Mouse (Mus musculus) hindbrain, embryonic 16.5 days (tissue): ENCODE measurements around the gene Slc36a2. TPM values are rescaled to one million over a fixed set of nuclear protein-coding genes. Genes with fewer than 3 reads are reported as not detected.
"Not testable (repeated sequence)": the region's sequence is repeated elsewhere in the genome, so short reads cannot be mapped to it uniquely, and the experiment has no call there.

Experiments
- ATAC-seq: fragments of 200-750 bp; cut with Nextera tagmentation; 2 replicates; pipeline ENCODE4 v1.8.0; 2017; ENCODE audit warnings: moderate TSS enrichment, moderate library complexity
- H3K27ac ChIP-seq: fragments of 300-500 bp; sonication (generic); 2 replicates; pipeline ENCODE4 v1.5.1; 2014; ENCODE audit warnings: low read depth, mild to moderate bottlenecking, control low read depth, low read length, moderate library complexity
- H3K27me3 ChIP-seq: fragments of 300-500 bp; sonication (generic); replicated peaks from 2 replicates; pipeline ENCODE4 v1.6.1; 2014; ENCODE audit warnings: low read length; ENCODE audit not compliant: control insufficient read depth, insufficient read depth
- H3K36me3 ChIP-seq: fragments of 300-500 bp; sonication (generic); 2 replicates; pipeline ENCODE4 v1.6.1; 2014; ENCODE audit warnings: mild to moderate bottlenecking, low read length, moderate library complexity, mixed read lengths; ENCODE audit not compliant: control insufficient read depth, insufficient read depth
- H3K4me1 ChIP-seq: fragments of 300-500 bp; sonication (generic); 2 replicates; pipeline ENCODE4 v1.6.1; 2014; ENCODE audit warnings: low read depth, low read length; ENCODE audit not compliant: control insufficient read depth, insufficient read depth
- H3K4me2 ChIP-seq: fragments of 300-500 bp; sonication (generic); 2 replicates; pipeline ENCODE4 v1.6.1; 2014; ENCODE audit warnings: mild to moderate bottlenecking, low read length, control low read depth, moderate library complexity
- H3K4me3 ChIP-seq: fragments of 300-500 bp; sonication (generic); 2 replicates; pipeline ENCODE4 v1.5.1; 2014; ENCODE audit warnings: mild to moderate bottlenecking, low read length, control low read depth, moderate library complexity
- H3K9ac ChIP-seq: fragments of 300-500 bp; sonication (generic); 2 replicates; pipeline ENCODE4 v1.6.1; 2014; ENCODE audit warnings: low read depth, mild to moderate bottlenecking, control low read depth, low read length, moderate library complexity
- H3K9me3 ChIP-seq: fragments of 300-500 bp; sonication (generic); 2 replicates; pipeline ENCODE4 v1.6.1; 2014; ENCODE audit warnings: mild to moderate bottlenecking, low read length, moderate library complexity; ENCODE audit not compliant: control insufficient read depth
- WGBS: fragments of 180-500 bp; shearing (Covaris S2); extraction: QIAGEN DNeasy Blood & Tissue Kit; methylation state at CpG from one replicate; pipeline ENCODE4 v1.1.7; 2014; 5-methylcytosine and 5-hydroxymethylcytosine counted together
- polyA plus RNA-seq: library from polyadenylated mRNA; unstranded; fragments of >200 nt; fragmentation: Nextera tagmentation; extraction: Ambion mirVana; gene quantifications from 2 replicates; pipeline ENCODE4 v1.2.1, GENCODE M21; 2015

Slc36a2 gene
- polyA plus RNA-seq, 1 experiment from 2014 or later: 0.56 TPM

DNA sequence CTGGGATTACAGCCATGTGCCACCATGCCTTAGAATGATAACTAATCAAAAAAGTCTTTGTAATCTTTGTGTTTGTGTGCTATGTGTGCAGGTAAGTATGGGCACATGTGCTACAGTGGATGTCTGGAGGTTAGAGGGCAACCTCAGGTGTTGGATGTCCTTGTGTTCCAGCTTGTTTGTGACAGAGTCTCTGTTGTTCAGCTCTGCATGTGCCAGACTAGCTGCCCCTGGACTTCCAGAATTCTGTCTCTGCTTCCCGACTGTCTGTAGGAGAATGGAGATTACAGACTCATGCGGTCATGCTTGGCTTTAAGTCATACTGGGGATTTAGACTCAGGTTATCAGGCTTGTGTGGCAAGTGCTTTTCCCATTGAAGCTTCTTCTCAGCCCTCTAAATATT lies 70.6 kb downstream of the Slc36a2 start:
- Histone ChIP-seq H3K4me2 (no peak overlapping the region), H3K27ac (no peak overlapping the region), H3K9me3 (no peaks in the 10 kb centered on the region), H3K9ac (no peak overlapping the region), H3K27me3 (no peaks in the 10 kb centered on the region), H3K36me3 (no peaks in the 10 kb centered on the region; the same call in 1 of the 2 replicates), H3K4me3 (no peak overlapping the region), H3K4me1 (no peaks in the 10 kb centered on the region)
- no peak for ATAC-seq
- 73% methylated on average over 2 of the region's 2 CpGs for WGBS

DNA sequence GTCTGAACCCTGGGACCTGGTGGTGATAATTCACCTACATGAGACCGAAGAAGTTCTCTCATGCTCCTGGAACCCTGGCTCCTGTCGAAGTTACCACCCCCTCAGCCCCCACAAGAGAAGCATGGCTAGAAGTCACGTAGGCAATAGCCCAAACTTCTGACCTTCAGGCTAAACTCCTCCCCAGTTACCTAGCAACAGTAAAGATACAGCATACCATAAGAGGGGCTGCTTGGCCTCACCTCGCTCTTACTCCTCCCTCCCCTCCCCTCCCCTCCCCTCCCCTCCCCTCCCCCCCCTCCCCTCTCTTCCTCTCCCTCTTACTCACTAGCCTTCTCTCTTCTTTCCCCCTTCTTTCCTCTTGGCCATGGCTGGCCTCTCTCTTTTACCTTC lies 71.0 kb downstream of the Slc36a2 start:
- H3K4me3 ChIP-seq, H3K4me2 ChIP-seq, H3K36me3 ChIP-seq, H3K27me3 ChIP-seq, ATAC-seq, H3K9ac ChIP-seq, H3K9me3 ChIP-seq, H3K27ac ChIP-seq, H3K4me1 ChIP-seq: not testable (repeated sequence)
- WGBS: 45% methylated on average over 4 of the region's 4 CpGs

DNA sequence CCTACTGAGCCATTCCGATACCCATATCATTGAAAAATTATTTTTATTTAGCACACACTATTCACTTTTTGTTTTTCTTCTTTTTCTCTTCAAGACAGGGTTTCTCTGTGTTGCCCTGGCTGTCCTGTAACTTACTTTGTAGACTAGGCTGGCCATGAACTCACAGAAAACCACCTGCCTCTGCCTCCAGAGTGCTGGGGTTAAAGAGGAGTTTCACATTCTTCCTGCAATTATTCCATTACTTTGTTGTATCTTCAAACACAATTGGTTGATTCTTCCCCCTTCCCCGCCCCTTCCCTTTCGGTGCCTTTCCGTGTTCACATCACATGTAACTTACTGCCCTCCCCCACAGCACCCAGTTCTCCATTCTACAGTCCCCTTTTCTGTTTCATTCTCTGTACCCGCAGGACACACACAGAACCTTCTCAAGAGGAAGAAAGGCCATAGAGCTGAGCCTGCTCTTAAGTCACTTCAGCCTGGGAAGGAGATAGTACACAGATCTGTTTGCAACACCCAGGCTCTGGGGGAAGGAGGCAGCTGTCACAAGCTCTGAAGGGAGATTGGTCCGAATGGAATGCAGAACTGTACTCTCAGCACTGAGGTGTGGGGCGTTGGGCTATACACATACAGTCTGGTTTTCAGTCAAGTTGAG lies 71.5 kb downstream of the Slc36a2 start:
- Histone ChIP-seq H3K9ac (no peak overlapping the region), H3K9me3 (no peaks in the 10 kb centered on the region), H3K36me3 (peaks cover 3% of the 10 kb centered on the region; the same call in 1 of the 2 replicates), H3K27ac (no peak overlapping the region), H3K4me3 (no peak overlapping the region), H3K4me2 (no peak overlapping the region), H3K27me3 (no peaks in the 10 kb centered on the region), H3K4me1 (no peaks in the 10 kb centered on the region)
- WGBS: 76% methylated on average over 7 of the region's 7 CpGs
- no peak for ATAC-seq

DNA sequence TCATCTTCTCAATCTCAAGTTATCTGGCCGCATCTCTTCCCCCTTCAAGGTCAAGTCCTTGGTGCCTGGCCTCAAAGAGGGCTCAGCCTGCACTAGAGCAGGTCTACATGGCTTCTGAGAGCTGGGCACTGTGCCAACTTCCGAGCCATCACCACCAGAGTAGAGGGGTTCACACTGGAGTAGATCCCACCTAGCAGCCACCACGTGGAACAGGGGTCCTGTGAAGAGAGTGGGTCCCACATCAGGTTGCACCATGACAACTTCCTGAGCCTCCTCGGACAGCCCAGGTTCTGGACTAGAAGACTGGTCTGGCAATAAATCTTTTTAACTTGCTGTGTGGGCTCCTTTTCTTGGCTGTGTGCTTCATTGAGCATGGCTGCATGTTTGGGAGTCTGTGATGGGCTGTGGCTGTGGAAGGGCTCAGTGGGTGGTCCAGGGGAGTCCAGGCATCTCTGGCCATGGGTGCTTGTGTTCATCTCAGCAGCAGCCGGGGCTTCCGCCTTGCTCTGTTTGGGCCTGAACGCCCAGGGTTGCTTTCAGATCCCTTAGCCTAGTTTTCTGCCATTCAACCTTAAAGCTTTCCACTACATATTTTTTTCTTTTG lies 74.2 kb downstream of the Slc36a2 start:
- no peaks in the 10 kb centered on the region for H3K27me3 ChIP-seq
- H3K27ac ChIP-seq: no peak overlapping the region
- no peak overlapping the region for H3K4me3 ChIP-seq
- 74% methylated on average over 7 of the region's 7 CpGs for WGBS
- no peak for ATAC-seq
- H3K4me2 ChIP-seq: no peak overlapping the region
- H3K9me3 ChIP-seq: no peaks in the 10 kb centered on the region
- H3K4me1 ChIP-seq: no peaks in the 10 kb centered on the region
- peaks cover 5% of the 10 kb centered on the region; the same call in 1 of the 2 replicates for H3K36me3 ChIP-seq
- no peak overlapping the region for H3K9ac ChIP-seq

DNA sequence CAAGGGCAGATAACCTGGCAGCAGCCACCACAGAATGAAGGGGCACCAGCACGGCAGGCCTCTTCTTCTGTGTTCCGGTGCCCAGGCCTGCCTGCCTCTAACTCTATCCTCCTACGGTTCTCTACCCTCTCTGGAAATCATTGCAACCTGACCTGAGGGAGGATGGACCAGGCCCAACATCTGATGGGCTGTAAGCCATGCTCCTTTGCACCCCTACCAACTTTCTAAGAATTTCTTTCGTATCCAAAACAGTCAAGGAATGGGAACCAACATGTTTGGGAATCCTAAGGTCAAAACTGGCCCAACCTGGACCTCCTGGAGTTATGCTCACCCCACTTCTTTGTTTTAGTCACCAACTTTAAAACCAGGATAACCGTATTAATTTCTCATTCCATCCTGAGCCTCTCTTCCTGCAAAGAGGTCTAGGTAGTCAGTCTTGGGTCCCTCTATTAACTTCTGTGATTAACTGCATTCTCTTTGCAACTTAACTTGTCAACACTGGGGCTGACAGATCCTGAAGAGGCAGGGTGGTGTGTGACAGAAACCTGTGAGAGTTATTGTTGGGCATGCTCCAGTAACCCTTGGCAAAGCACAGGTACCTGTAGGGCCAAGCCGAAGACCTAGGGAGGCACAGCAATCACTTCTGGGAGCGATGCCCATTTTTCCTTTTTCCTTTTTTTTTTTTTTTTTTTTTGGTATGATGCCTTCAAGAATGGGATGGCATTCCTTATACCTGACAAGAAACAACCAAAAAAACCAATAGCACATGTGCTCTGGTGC lies 75.2 kb downstream of the Slc36a2 start:
- 90% methylated on average over 7 of the region's 7 CpGs for WGBS
- Histone ChIP-seq H3K4me1 (no peaks in the 10 kb centered on the region), H3K9me3 (no peaks in the 10 kb centered on the region), H3K36me3 (peaks cover 5% of the 10 kb centered on the region; the same call in 1 of the 2 replicates), H3K4me3 (no peak overlapping the region), H3K27me3 (no peaks in the 10 kb centered on the region), H3K4me2 (no peak overlapping the region), H3K27ac (no peak overlapping the region), H3K9ac (no peak overlapping the region)
- no peak for ATAC-seq

Other genes with a start within 250 kb of the Slc36a2 start
- 19.6 and 20.4 TPM in 2 replicates for gene Tnip1, start 222.2 kb downstream of the Slc36a2 start, polyA plus RNA-seq
- gene Anxa6, start 151.6 kb downstream of the Slc36a2 start, polyA plus RNA-seq: 72.4 and 84.0 TPM in 2 replicates
- 0.50 and 1.00 TPM in 2 replicates for gene Ccdc69, start 106.9 kb downstream of the Slc36a2 start, polyA plus RNA-seq
- gene Gm2a, start 87.0 kb downstream of the Slc36a2 start, polyA plus RNA-seq: 39.0 and 45.8 TPM in 2 replicates
- gene Slc36a3, start 33.4 kb downstream of the Slc36a2 start, polyA plus RNA-seq: not detected in 2 replicates
- 4.4 and 4.6 TPM in 2 replicates for gene Slc36a1, start 19.3 kb upstream of the Slc36a2 start, polyA plus RNA-seq
- 0.36 and 0.45 TPM in 2 replicates for gene Fat2, start 151.5 kb upstream of the Slc36a2 start, polyA plus RNA-seq
- 616 and 724 TPM in 2 replicates for gene Sparc, start 238.1 kb upstream of the Slc36a2 start, polyA plus RNA-seq